Mouse (Mus musculus): ENCODE results near the gene Trhr2.

- TF ChIP-seq CTCF (IDR thresholded peaks at IDR 0.05; ENCODE audit: low read depth): no peak
- no peak for TF ChIP-seq EP300 (optimal IDR thresholded peaks at IDR 0.05)
These were observed 40.9 kb downstream of the Trhr2 start for GRCm38 (mm10) chr8:122319708-122320075.
